Mouse (Mus musculus): ENCODE measurements around the gene Gpr39.

DNA sequence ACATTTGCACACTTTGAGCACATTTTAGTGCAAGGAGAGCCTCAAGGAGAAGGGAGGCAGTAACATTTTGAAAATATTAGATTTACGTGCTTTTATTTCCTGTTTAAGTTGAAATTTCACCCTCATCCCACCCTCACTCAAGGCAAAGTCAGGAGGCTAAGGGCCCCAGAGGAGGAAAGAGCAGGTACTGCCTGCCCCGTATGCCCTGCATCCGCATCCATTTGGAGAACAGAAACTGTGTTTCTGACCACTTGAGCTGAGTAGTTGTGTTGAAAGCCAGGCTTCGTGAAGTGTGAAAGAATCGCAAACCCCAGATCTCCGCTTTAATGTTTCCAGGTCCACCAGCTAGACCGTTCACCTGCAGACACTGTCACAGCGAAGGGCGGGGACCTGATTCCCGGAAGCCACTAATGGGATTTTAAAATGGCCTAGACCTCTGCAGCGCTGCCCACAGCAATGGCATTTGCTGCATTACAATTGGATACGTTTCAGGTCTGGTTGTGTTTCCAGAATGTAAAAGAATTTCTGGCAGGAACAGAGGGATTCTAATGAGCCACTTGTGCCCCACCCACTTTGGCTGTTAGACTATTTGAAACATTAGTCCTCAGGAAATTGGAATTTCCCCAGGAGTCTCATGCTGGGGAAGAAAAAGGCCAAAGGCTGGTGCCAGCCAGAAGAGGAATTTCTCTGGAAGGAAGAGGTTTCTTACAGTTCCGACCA lies 11.1 kb downstream of the Gpr39 start:
- TF ChIP-seq POLR2A (IDR thresholded peaks at IDR 0.05; ENCODE audit: control insufficient read depth, low read depth, low read length) (no peak), CTCF (IDR thresholded peaks at IDR 0.05; ENCODE audit: control insufficient read depth, insufficient read depth, insufficient replicate concordance, low read depth, low read length) (no peak)
